Mouse (Mus musculus): Measurements from ENCODE around the gene Gpr82. TPM values are rescaled to one million over a fixed set of nuclear protein-coding genes. Genes with fewer than 3 reads are reported as not detected.
A peak's percentile ranks its signal among the peaks of the same experiment; 100 is the strongest.

The Gpr82 gene
- total and polyA plus RNA-seq, 3 experiments: 0.11 to 0.30 TPM; not detected in 1

DNA sequence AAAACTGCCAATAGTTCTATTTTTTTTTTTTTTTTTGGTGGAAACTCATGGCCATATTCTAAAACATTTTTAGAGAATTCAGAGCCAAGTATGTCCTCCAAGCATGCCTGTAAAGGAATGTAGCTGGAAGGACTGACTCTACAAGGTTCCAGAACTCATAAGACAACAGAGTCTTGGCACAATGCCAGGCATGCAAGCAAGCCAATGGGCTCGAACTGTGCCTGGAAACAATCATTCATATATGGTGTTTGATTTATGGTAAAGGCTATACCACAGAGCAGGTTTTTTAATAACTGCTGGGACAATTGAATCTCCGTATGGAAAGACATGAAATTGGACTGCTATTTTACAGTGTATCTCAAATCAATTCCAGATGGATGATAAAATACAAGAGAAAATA, 43.9 kb downstream of the Gpr82 start:
- TF ChIP-seq HCFC1 (IDR thresholded peaks at IDR 0.05; ENCODE audit: low read depth, low read length) (no peak), NELFE (IDR thresholded peaks at IDR 0.05; ENCODE audit: low read depth, low read length) (no peak), POLR2A (IDR thresholded peaks at IDR 0.05; ENCODE audit: low read depth, low read length) (no peak), ZC3H11A (IDR thresholded peaks at IDR 0.05; ENCODE audit: low read depth, low read length) (no peak), GABPA (IDR thresholded peaks at IDR 0.05; ENCODE audit: insufficient replicate concordance, low read depth, low read length) (no peak), ZMIZ1 (IDR thresholded peaks at IDR 0.05; ENCODE audit: low read depth, low read length) (no peak), MAX (IDR thresholded peaks at IDR 0.05; ENCODE audit: low read length) (no peak), NRF1 (IDR thresholded peaks at IDR 0.05; ENCODE audit: low read depth, low read length) (no peak), USF1 (IDR thresholded peaks at IDR 0.05; ENCODE audit: low read depth, low read length) (no peak), SIN3A (IDR thresholded peaks at IDR 0.05; ENCODE audit: low read length) (no peak), MEF2A (IDR thresholded peaks at IDR 0.05; ENCODE audit: borderline replicate concordance, low read depth, low read length) (no peak), ELF1 (IDR thresholded peaks at IDR 0.05; ENCODE audit: low read depth, low read length) (no peak), ZNF384 (IDR thresholded peaks at IDR 0.05; ENCODE audit: low read depth, low read length) (no peak), TBP (conservative IDR thresholded peaks at IDR 0.05; ENCODE audit: low read depth, low read length) (no peak), SMC3 (IDR thresholded peaks at IDR 0.05; ENCODE audit: low read depth, low read length) (no peak), EP300 (IDR thresholded peaks at IDR 0.05; ENCODE audit: low read length) (no peak), RCOR1 (conservative IDR thresholded peaks at IDR 0.05; ENCODE audit: low read depth, low read length) (no peak), UBTF (IDR thresholded peaks at IDR 0.05; ENCODE audit: low read depth, low read length) (no peak), MYC (IDR thresholded peaks at IDR 0.05; ENCODE audit: low read depth, low read length) (no peak)
- Histone ChIP-seq H3K4me2 (ENCODE audit: insufficient read depth, low read depth, poor library complexity, severe bottlenecking) (no peak overlapping the region), H3K36me3 (replicated peaks in 1 of 2; ENCODE audit: control insufficient read depth in 1 of 2, insufficient read depth in 1 of 2, low read length in 1 of 2) (no peaks in the 10 kb centered on the region), H3K9ac (ENCODE audit: insufficient read depth, low read depth) (no peak overlapping the region), H3K27me3 (replicated peaks) (no peaks in the 10 kb centered on the region), H3K27ac (ENCODE audit: insufficient read depth, low read depth) (no peak overlapping the region), H3K4me3 (replicated peaks in 1 of 3; ENCODE audit: low read depth in 2 of 3, low read length in 2 of 3, poor library complexity in 1 of 3) (no peak overlapping the region), H3K79me2 (replicated peaks; ENCODE audit: control insufficient read depth, extremely low read depth, insufficient read depth, poor library complexity, severe bottlenecking) (no peaks in the 10 kb centered on the region), H3K9me3 (replicated peaks; ENCODE audit: low read length) (no peaks in the 10 kb centered on the region), H3K4me1 (ENCODE audit: control insufficient read depth in 1 of 2, insufficient read depth in 2 of 2) (no peaks in the 10 kb centered on the region)
- in situ Hi-C loops (cut with MboI; ENCODE audit: low pct_ligation_motif_present, low pct_unique_long_range_greater_than_20kb, low sequenced_read_pairs): no loop called here
- dilution Hi-C loops (cut with MboI; ENCODE audit: extremely low pct_ligation_motif_present, extremely low pct_unique_long_range_greater_than_20kb, low sequenced_read_pairs): no loop called here
- no peak for DNase-seq (ENCODE audit: extremely low read depth)

DNA sequence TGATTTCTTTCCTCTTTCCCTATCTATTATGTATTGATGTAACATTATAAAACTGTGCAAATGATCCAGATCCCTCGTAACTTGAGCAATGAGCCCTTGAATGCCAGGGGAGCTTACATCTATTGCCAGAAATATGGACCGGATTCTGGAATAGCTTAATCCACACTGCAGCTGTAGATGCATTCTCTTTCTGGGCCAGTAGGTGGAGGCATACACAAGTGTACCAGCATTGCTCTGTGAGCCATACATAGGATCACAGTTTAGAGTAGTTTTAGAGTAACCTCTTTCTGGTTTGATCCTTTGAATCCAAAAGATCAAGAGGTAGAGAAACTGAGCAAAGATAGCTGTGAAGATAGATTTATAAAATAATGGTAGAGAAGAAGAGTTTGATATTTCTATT, 49.0 kb downstream of the Gpr82 start:
- in situ Hi-C loops (cut with MboI; ENCODE audit: low pct_ligation_motif_present, low pct_unique_long_range_greater_than_20kb, low sequenced_read_pairs): no loop called here
- dilution Hi-C loops (cut with MboI; ENCODE audit: extremely low pct_ligation_motif_present, extremely low pct_unique_long_range_greater_than_20kb, low sequenced_read_pairs): no loop called here
- Histone ChIP-seq H3K27me3 (replicated peaks) (no peaks in the 10 kb centered on the region), H3K36me3 (replicated peaks in 1 of 2; ENCODE audit: control insufficient read depth in 1 of 2, insufficient read depth in 1 of 2, low read length in 1 of 2) (no peaks in the 10 kb centered on the region), H3K27ac (ENCODE audit: insufficient read depth, low read depth) (no peak overlapping the region), H3K4me2 (ENCODE audit: insufficient read depth, low read depth, poor library complexity, severe bottlenecking) (no peak overlapping the region), H3K9ac (ENCODE audit: insufficient read depth, low read depth) (no peak overlapping the region), H3K79me2 (replicated peaks; ENCODE audit: control insufficient read depth, extremely low read depth, insufficient read depth, poor library complexity, severe bottlenecking) (no peaks in the 10 kb centered on the region), H3K9me3 (replicated peaks; ENCODE audit: low read length) (no peaks in the 10 kb centered on the region), H3K4me1 (ENCODE audit: control insufficient read depth in 1 of 2, insufficient read depth in 2 of 2) (no peaks in the 10 kb centered on the region), H3K4me3 (replicated peaks in 1 of 3; ENCODE audit: low read depth in 2 of 3, low read length in 2 of 3, poor library complexity in 1 of 3) (no peak overlapping the region)
- DNase-seq (ENCODE audit: extremely low read depth): peak; percentile 48
- no peak for TF ChIP-seq PAX5 (IDR thresholded peaks at IDR 0.05; ENCODE audit: low read length)
- peak; percentile 56 for TF ChIP-seq SMC3 (IDR thresholded peaks at IDR 0.05; ENCODE audit: low read depth, low read length)
- no peak for TF ChIP-seq USF1 (IDR thresholded peaks at IDR 0.05; ENCODE audit: low read depth, low read length)
- peak; percentile 88 for TF ChIP-seq RAD21 (IDR thresholded peaks at IDR 0.05; ENCODE audit: low read depth, low read length)
- no peak for TF ChIP-seq ETS1 (conservative IDR thresholded peaks at IDR 0.05; ENCODE audit: low read depth, low read length)
- peak; percentile 59 to 72 for TF ChIP-seq CTCF (conservative IDR thresholded peaks at IDR 0.05 in 1 of 2, IDR thresholded peaks at IDR 0.05 in 1 of 2; ENCODE audit: low read depth in 2 of 2, low read length in 2 of 2)

Other genes with a start within 250 kb of the Gpr82 start
- gene Nyx, start 195.3 kb upstream of the Gpr82 start, total RNA-seq (2012; rRNA removed): 0.04 TPM in 1 of 2 replicates, not detected in the other
- gene Nyx, start 195.3 kb upstream of the Gpr82 start, total RNA-seq (2014; rRNA removed): not detected in 2 replicates
- gene Nyx, start 195.3 kb upstream of the Gpr82 start, polyA plus RNA-seq (2012; ENCODE audit: insufficient read length, low read depth): 0.04 TPM in 1 of 2 replicates, not detected in the other
- gene Gpr34, start 29.3 kb upstream of the Gpr82 start, total RNA-seq (2012; rRNA removed): 1.5 and 3.4 TPM in 2 replicates
- gene Gpr34, start 29.3 kb upstream of the Gpr82 start, total RNA-seq (2014; rRNA removed): 15.7 and 17.2 TPM in 2 replicates
- gene Gpr34, start 29.3 kb upstream of the Gpr82 start, polyA plus RNA-seq (2012; ENCODE audit: insufficient read length, low read depth): 4.1 and 4.9 TPM in 2 replicates
- 4.0 and 5.0 TPM in 2 replicates for gene Cask, start 190.0 kb downstream of the Gpr82 start, total RNA-seq (2012; rRNA removed)
- gene Cask, start 190.0 kb downstream of the Gpr82 start, total RNA-seq (2014; rRNA removed): 0.40 and 1.0 TPM in 2 replicates
- gene Cask, start 190.0 kb downstream of the Gpr82 start, polyA plus RNA-seq (2012; ENCODE audit: insufficient read length, low read depth): 0.49 and 1.3 TPM in 2 replicates

All from CH12.LX (cell line).